Mouse (Mus musculus) cortical plate, adult 2 months (tissue): Measurements from ENCODE around the gene Zfp667. TPM values are rescaled to one million over a fixed set of nuclear protein-coding genes. Genes with fewer than 3 reads are reported as not detected.
"Not testable (repeated sequence)": the region's sequence is repeated elsewhere in the genome, so short reads cannot be mapped to it uniquely, and the experiment has no call there.

ENCODE experiments used
- H3K27ac ChIP-seq: fragments of 200-500 bp; 2 replicates; pipeline ENCODE4 v1.5.1; 2012; ENCODE audit warnings: low read length, control low read depth, inconsistent platforms; ENCODE audit not compliant: insufficient read depth
- H3K4me1 ChIP-seq: fragments of 200-500 bp; 2 replicates; pipeline ENCODE4 v1.6.1; 2011; ENCODE audit warnings: low read length; ENCODE audit not compliant: control insufficient read depth, insufficient read depth
- H3K4me3 ChIP-seq: fragments of 200-500 bp; 2 replicates; pipeline ENCODE4 v1.5.1; 2011; ENCODE audit warnings: mild to moderate bottlenecking, low read length, control low read depth; ENCODE audit not compliant: insufficient read depth
- CTCF ChIP-seq: fragments of 200-500 bp; IDR thresholded peaks from 2 replicates; pipeline ENCODE4 v1.5.1; 2011; ENCODE audit warnings: mild to moderate bottlenecking, control low read depth, low read length; ENCODE audit not compliant: insufficient read depth; ENCODE audit errors: extremely low read depth
- POLR2A ChIP-seq: fragments of 200-500 bp; IDR thresholded peaks from 2 replicates; pipeline ENCODE4 v1.6.1; 2011; ENCODE audit warnings: mild to moderate bottlenecking, low read length, control low read depth; ENCODE audit not compliant: insufficient read depth; ENCODE audit errors: extremely low read depth
- polyA plus RNA-seq: library from polyadenylated mRNA; depleted of rRNA; stranded (reverse); fragments of >200 nt; gene quantifications from 2 replicates; pipeline ENCODE4 v1.2.3, GENCODE M21; 2012

The Zfp667 gene
- polyA plus RNA-seq, 1 experiment, result 7.7 TPM

- Histone ChIP-seq H3K4me3 (no peak overlapping the region), H3K4me1 (no peaks in the 10 kb centered on the region), H3K27ac (no peak overlapping the region)
- TF ChIP-seq CTCF, result no peak
- no peak for TF ChIP-seq POLR2A
Measured at GRCm38 (mm10) chr7:6262120-6262519, 24.3 kb upstream of the Zfp667 start.

- H3K4me3 ChIP-seq, result no peak overlapping the region
- no peak for TF ChIP-seq CTCF
- no peak for TF ChIP-seq POLR2A
Measured at GRCm38 (mm10) chr7:6262984-6263383, 23.4 kb upstream of the Zfp667 start.

DNA sequence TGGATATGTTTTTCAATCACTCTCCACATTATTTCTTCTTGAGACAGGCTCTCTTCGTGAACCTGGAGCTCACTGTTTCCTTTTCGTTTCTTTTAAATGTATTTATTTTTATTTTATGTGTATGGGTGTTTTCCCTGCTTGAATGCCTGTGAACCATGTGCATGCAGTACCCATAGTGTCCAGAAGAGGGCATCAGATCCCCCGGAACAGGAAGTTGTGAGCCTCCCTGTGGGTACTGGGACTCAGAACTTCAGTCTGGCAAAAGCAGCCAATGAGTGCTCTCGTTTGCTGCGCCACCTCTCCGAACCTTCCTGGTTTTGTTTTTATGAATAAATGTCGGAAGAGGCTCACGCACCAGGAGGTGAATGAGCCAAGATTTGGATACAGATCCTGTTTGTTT, 20.7 kb upstream of the Zfp667 start:
- TF ChIP-seq CTCF (0 out of 2 replicates have a peak, but pooled peaks have one; percentile 6), POLR2A (no peak)

More at GRCm38 (mm10) chr7:6262984-6263383, 23.4 kb upstream of the Zfp667 start:
- Histone ChIP-seq H3K27ac (no peak overlapping the region), H3K4me1 (no peaks in the 10 kb centered on the region)

GRCm38 (mm10) chr7:6277906-6278305, 8.5 kb upstream of the Zfp667 start:
- Histone ChIP-seq H3K27ac (no peak overlapping the region), H3K4me3 (no peak overlapping the region), H3K4me1 (no peaks in the 10 kb centered on the region)
- TF ChIP-seq POLR2A (no peak), CTCF (no peak)

More for the DNA sequence above, 20.7 kb upstream of the Zfp667 start:
- Histone ChIP-seq H3K27ac (no peak overlapping the region), H3K4me3 (no peak overlapping the region), H3K4me1 (no peaks in the 10 kb centered on the region)

DNA sequence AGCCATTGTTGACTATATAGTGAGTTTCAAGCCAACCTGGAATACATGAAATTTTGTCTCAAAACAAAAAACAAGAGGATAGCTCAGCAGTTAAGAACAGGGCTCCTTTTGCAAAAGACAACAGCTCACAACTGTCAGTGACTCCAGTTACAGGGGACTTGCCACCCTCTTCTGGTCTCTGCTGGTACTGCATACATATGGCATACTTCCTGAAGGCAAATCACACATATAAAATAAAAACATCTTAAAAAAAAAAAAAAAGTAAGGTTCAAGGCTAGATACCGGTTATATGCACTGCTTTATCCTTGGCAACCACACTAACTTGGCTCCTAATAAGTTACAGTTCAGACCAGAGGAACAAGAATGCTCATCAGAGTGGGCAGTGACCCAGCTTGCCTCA, 3.6 kb upstream of the Zfp667 start:
- peak overlapping the region; percentile 77 for H3K4me3 ChIP-seq
- H3K27ac ChIP-seq, result no peak overlapping the region
- no peaks in the 10 kb centered on the region for H3K4me1 ChIP-seq
- no peak for TF ChIP-seq POLR2A
- peak; percentile 57; the same call in 1 of the 2 replicates for TF ChIP-seq CTCF

- Histone ChIP-seq H3K4me1 (no peaks in the 10 kb centered on the region; the same call in 1 of the 2 replicates), H3K4me3 (peak overlapping the region; percentile 77), H3K27ac (peak overlapping the region; percentile 95)
- TF ChIP-seq POLR2A (peak; percentile 56; the same call in 1 of the 2 replicates), CTCF (peak; percentile 33; the same call in 1 of the 2 replicates)
Measured at GRCm38 (mm10) chr7:6283451-6284075, 2.8 kb upstream of the Zfp667 start.

DNA sequence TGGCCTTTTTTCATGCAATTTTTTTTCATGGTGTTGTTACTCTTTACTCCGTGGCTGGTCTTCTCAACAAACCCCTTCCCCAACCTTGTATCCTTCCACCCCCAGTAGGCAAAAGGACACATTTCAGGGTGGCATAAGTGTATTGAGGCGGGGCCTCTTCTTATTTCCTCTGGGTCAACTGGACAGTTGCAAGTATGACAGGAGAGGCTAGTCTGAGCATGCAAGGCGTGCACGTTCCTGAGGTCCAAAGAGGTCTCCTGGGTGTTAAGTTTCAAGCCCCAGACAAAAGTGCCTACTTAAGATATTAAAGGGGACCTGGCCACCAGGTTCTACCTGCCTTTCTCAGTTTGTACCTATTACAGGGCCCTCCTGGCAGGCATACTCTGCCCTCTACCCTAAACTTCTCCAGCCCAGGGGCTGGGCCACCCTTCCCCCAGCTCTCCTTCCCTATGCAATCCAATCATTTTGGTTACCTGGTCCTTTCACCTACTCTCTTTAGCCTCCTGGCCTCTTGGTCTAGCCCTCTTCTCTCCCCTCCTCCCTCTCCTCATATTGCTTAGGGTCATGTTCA, 1.9 kb upstream of the Zfp667 start:
- no peak overlapping the region for H3K4me3 ChIP-seq
- TF ChIP-seq CTCF (no peak), POLR2A (no peak)
- H3K27ac ChIP-seq, result no peak overlapping the region
- H3K4me1 ChIP-seq, result no peaks in the 10 kb centered on the region; the same call in 1 of the 2 replicates

GRCm38 (mm10) chr7:6285366-6285765, 1.0 kb upstream of the Zfp667 start:
- TF ChIP-seq POLR2A, result no peak
- TF ChIP-seq CTCF, result no peak
- H3K4me3 ChIP-seq, result no peak overlapping the region; the same call in 1 of the 2 replicates
- H3K4me1 ChIP-seq, result no peaks in the 10 kb centered on the region; the same call in 1 of the 2 replicates
- no peak overlapping the region for H3K27ac ChIP-seq

DNA sequence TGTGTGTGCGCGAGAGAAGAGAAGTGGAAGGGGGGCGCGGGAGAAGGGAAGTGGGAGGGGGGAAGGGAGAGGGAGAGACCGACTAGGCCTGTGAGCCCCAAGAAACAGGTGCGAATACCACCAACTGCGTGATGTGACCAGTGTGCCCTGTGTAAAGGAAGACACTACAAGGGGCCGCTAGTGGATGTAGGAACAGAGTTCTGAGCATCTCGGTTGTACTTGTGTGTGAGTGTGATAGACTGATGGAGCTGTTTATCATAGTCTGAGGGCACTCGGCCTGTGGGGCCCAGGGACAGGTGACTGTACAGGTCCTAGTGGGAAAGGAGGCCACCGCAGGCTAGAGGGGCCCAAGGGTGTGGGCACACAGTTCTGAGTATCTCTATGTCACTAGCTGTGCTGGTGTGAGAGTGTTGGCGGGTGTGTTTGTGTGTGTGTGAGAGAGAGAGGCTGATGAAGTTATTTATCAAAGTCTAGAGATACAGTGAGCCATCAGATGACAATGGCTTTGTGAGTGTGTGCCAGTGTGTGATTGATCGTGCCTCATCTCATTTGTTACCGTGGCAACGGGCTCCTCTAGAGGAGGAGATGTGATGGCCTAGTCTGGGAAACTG, 647 bp downstream of the Zfp667 start:
- no peak overlapping the region for H3K27ac ChIP-seq
- H3K4me1 ChIP-seq, result no peaks in the 10 kb centered on the region; the same call in 1 of the 2 replicates
- TF ChIP-seq CTCF, result no peak
- TF ChIP-seq POLR2A, result no peak
- peak overlapping the region; percentile 61 for H3K4me3 ChIP-seq

DNA sequence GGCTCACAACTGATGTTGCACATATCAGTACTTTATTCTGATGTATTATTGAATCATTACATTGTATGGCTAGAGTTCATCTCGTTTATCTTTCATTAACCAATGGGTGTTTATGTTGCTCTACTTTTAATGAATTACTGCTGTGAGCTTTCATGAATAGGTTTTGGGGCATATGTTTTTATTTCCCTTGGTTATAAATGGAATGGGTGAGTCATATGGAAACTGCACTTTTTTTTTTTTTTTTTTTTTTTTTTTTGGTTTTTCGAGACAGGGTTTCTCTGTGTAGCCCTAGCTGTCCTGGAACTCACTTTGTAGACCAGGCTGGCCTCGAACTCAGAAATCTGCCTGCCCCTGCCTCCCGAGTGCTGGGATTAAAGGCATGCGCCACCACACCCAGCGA, 4.7 kb downstream of the Zfp667 start:
- H3K4me1 ChIP-seq, H3K27ac ChIP-seq, H3K4me3 ChIP-seq: not testable (repeated sequence)

GRCm38 (mm10) chr7:6300796-6301195, 14.4 kb downstream of the Zfp667 start:
- H3K4me1 ChIP-seq, H3K4me3 ChIP-seq, H3K27ac ChIP-seq: not testable (repeated sequence)
